Mouse (Mus musculus): Measurements from ENCODE around the gene Vezt.

Vezt gene

GRCm38 (mm10) chr10:93950991-93951390, 84.6 kb downstream of the Vezt start:
- DNase-seq (ENCODE audit: low read depth) = no peak

GRCm38 (mm10) chr10:93949921-93950320, 85.7 kb downstream of the Vezt start:
- DNase-seq (ENCODE audit: low read depth) = no peak

GRCm38 (mm10) chr10:93945843-93946499, 89.6 kb downstream of the Vezt start:
- no peak for DNase-seq (ENCODE audit: low read depth)

- DNase-seq (ENCODE audit: low read depth) = no peak
Observed at GRCm38 (mm10) chr10:93945364-93945763, 90.3 kb downstream of the Vezt start.

GRCm38 (mm10) chr10:93944241-93944640, 91.4 kb downstream of the Vezt start:
- DNase-seq (ENCODE audit: low read depth) = peak; percentile 95

- DNase-seq (ENCODE audit: low read depth) = no peak
Observed at GRCm38 (mm10) chr10:93940279-93940678, 95.3 kb downstream of the Vezt start.

- no peak for DNase-seq (ENCODE audit: low read depth)
Observed at GRCm38 (mm10) chr10:93939676-93940075, 95.9 kb downstream of the Vezt start.

- no peak for DNase-seq (ENCODE audit: low read depth)
Observed at GRCm38 (mm10) chr10:93938844-93939271, 96.8 kb downstream of the Vezt start.

GRCm38 (mm10) chr10:93933980-93934379, 101.6 kb downstream of the Vezt start:
- peak; percentile 84 for DNase-seq (ENCODE audit: low read depth)

- no peak for DNase-seq (ENCODE audit: low read depth)
Observed at GRCm38 (mm10) chr10:93932861-93933260, 102.8 kb downstream of the Vezt start.

GRCm38 (mm10) chr10:93932020-93932419, 103.6 kb downstream of the Vezt start:
- DNase-seq (ENCODE audit: low read depth) = no peak

- no peak for DNase-seq (ENCODE audit: low read depth)
Observed at GRCm38 (mm10) chr10:93931431-93931830, 104.2 kb downstream of the Vezt start.

- DNase-seq (ENCODE audit: low read depth) = no peak
Observed at GRCm38 (mm10) chr10:93930236-93930824, 105.3 kb downstream of the Vezt start.

- DNase-seq (ENCODE audit: low read depth) = no peak
Observed at GRCm38 (mm10) chr10:93924666-93925065, 111.0 kb downstream of the Vezt start.

- DNase-seq (ENCODE audit: low read depth) = no peak
Observed at GRCm38 (mm10) chr10:93921160-93921559, 114.5 kb downstream of the Vezt start.

GRCm38 (mm10) chr10:93919227-93919626, 116.4 kb downstream of the Vezt start:
- DNase-seq (ENCODE audit: low read depth) = no peak

- DNase-seq (ENCODE audit: low read depth) = no peak
Observed at GRCm38 (mm10) chr10:93918701-93919100, 116.9 kb downstream of the Vezt start.

GRCm38 (mm10) chr10:93918087-93918486, 117.5 kb downstream of the Vezt start:
- no peak for DNase-seq (ENCODE audit: low read depth)

GRCm38 (mm10) chr10:93916778-93917177, 118.8 kb downstream of the Vezt start:
- DNase-seq (ENCODE audit: low read depth) = no peak

- no peak for DNase-seq (ENCODE audit: low read depth)
Observed at GRCm38 (mm10) chr10:93915531-93916275, 119.9 kb downstream of the Vezt start.

- DNase-seq (ENCODE audit: low read depth) = no peak
Observed at GRCm38 (mm10) chr10:93913525-93913924, 122.1 kb downstream of the Vezt start.

- no peak for DNase-seq (ENCODE audit: low read depth)
Observed at GRCm38 (mm10) chr10:93912917-93913316, 122.7 kb downstream of the Vezt start.
